13 mouse cellular contexts compared by ENCODE assay signal in genomic region chr19:17791485-17792052, GRCm38 (mm10). TPM values are rescaled to one million over a fixed set of nuclear protein-coding genes. Genes with fewer than 3 reads are reported as not detected.
"Had no signal": no experiment of that assay in that cellular context is flagged by ENCODE, and none has a peak within 500 bp of the region (broad histone marks: within the 10 kb centered on the region; RNA-seq: fewer than 3 reads in every experiment).

No protein-coding gene starts in this region.

- H3K4me3 ChIP-seq: hindbrain, embryonic 12.5 days; left cerebral cortex, adult 2 months; limb, embryonic 10.5 days; liver, embryonic 15.5 days; lung, embryonic 15.5 days; midbrain, embryonic 13.5 days had no signal

- H3K9me3 ChIP-seq: hindbrain, embryonic 12.5 days; limb, embryonic 10.5 days; liver, embryonic 15.5 days; lung, embryonic 15.5 days; midbrain, embryonic 13.5 days had no signal

- H3K36me3 ChIP-seq: hindbrain, embryonic 12.5 days; liver, embryonic 15.5 days; lung, embryonic 15.5 days; midbrain, embryonic 13.5 days had no signal

- ATAC-seq: hindbrain, embryonic 16.5 days; inflammation-experienced regulatory T-cells, adult 6 months; midbrain, embryonic 13.5 days had no signal

- H3K27ac ChIP-seq: hindbrain, embryonic 12.5 days; left cerebral cortex, adult 2 months; limb, embryonic 10.5 days; liver, embryonic 15.5 days; lung, embryonic 15.5 days; midbrain, embryonic 13.5 days; stomach, postnatal 0 days had no signal

- DNase-seq: kidney, adult 18-20 months; right cerebral cortex, adult 18-20 months; right cerebral cortex, postnatal 25 days; thymus, postnatal 4 days had no signal

- H3K9ac ChIP-seq: hindbrain, embryonic 12.5 days; liver, embryonic 15.5 days; lung, embryonic 15.5 days; midbrain, embryonic 13.5 days had no signal

- H3K4me2 ChIP-seq: hindbrain, embryonic 12.5 days; liver, embryonic 15.5 days; lung, embryonic 15.5 days; midbrain, embryonic 13.5 days had no signal

- H3K27me3 ChIP-seq: hindbrain, embryonic 12.5 days; liver, embryonic 15.5 days; lung, embryonic 15.5 days; midbrain, embryonic 13.5 days had no signal

- H3K4me1 ChIP-seq: hindbrain, embryonic 12.5 days; limb, embryonic 10.5 days; liver, embryonic 15.5 days; midbrain, embryonic 13.5 days had no signal

RNA-seq across cellular contexts. Expression of gene Pcsk5, which starts 45.9 kb away (rescaled TPM):
- polyA plus RNA-seq: inflammation-experienced regulatory T-cells, adult 6 months had no signal
